Mouse (Mus musculus) cerebellum, adult 11-12 months (tissue): Measurements from ENCODE around the gene Hsd17b3.
"Not testable (repeated sequence)": the region's sequence is repeated elsewhere in the genome, so short reads cannot be mapped to it uniquely, and the experiment has no call there.

Experiments used
- DNase-seq: peaks from one replicate; pipeline ENCODE4 v3.0.0; 2022

The Hsd17b3 gene

DNA sequence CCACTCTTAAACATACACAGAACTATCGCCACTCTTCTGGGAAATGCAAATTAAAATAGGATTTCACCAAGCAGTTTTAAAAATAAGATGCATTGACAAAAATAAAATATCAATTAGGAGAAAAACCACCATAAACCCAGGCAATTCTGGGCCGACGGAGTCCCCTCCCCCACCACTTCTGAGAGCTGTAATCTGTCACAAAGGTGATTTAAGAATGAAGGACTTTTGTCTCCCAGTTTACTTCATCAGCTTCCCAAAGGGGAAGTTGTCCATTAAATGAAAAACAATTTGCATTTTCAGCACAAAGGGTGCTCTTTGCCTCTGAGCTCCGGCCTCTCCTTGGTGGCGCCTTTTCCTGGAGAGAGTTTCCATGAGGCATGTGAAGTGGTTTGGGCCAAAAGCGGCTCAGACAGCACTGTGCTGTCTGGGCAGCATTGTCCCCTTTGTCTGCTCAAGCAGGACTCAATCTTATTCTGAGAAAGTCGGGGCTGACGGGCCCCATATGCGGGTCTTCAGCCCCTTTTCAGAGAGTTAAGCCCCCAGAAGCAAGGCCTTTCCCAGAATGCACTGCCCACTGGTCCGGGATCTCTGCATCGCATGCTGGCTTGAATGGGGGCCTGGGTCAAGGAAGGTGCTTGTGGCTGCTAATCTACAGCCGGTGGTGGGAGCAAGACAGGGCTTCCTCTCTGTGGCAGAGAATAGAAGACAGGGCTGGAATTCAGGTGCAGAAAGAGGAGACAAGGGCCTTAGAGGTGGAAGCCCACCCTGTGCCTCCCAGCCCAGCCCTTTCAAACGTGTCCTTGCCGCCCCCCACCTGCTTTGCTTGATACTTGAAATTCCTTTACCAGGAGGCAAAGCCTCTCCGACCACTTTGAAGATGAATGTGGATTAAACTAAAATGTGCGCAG lies 7.8 kb downstream of the Hsd17b3 start:
- no peak for DNase-seq

DNA sequence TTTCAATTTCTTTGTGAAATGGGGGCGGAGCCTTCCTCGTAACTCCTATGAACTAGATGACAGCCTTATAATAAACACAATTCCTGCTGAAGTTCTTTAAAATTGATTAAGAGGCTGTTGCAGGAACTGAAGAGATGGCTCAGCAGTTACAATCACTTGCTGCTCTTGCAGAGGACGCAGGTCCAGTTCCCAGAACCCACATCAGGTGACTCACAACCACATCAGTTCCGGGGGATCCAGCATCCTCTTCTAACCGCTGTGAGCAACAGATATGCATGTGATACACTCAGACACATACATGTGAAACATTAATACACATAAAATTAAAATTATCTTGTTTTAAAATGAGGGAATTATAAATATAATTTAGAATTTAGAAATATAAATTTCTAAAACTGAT lies 11.4 kb downstream of the Hsd17b3 start:
- DNase-seq: no peak

DNA sequence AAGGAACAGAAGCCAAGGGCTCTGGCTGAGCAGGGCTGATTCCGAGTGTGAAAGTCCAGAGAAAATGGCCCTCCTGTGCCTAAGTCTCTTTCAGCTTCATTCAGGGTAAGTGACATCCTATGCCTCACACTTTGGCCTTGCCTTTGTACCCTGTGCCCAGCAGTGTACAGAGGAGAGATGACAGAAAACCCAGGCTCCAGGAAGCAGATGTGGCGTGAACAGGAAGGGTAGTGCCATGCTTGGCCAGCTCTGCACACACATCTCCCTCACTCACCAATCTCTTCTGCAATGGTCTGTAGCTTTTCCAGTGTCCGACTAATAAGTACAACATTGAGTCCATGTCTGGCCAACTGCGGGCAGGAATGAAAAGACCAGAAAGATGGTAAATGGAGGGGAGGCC lies 13.0 kb downstream of the Hsd17b3 start:
- no peak for DNase-seq

DNA sequence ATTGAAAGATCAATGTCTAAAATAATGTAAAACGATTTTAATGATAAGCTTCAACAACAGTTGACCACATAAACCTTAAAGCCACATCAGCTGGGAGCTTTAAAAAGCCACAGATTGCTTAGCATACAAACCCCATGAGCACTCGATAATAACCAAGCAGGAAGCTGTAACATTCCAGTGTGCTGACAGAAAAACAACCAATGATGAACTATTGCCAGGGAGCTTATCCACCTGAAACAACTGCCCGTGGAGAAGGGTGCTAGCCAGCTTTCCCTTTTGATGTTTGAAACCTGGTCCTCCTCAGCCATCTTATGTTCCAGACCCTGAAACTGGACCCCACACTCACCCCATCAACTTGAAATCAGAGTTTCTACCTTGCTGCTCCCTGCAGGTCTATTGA lies 22.4 kb downstream of the Hsd17b3 start:
- no peak for DNase-seq

DNA sequence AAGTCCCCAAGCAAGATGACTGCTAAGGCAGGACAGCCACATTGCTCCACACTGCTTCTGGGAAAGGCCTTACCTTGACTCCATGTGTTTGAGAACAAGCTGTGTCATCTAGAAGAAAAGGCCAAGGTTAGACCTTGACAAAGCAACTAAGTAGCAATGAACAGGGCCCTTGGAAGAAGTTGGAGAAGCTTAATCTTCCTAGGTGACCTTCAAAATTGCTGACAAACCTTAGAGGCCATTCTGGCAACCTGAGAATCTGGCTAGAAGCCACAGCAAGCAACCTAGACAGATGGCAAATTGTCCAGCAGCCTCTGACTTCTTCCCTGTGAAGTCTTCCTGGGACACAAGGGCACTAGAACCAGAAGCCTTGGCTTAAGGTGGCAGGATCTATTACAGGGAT lies 24.8 kb downstream of the Hsd17b3 start:
- no peak for DNase-seq

DNA sequence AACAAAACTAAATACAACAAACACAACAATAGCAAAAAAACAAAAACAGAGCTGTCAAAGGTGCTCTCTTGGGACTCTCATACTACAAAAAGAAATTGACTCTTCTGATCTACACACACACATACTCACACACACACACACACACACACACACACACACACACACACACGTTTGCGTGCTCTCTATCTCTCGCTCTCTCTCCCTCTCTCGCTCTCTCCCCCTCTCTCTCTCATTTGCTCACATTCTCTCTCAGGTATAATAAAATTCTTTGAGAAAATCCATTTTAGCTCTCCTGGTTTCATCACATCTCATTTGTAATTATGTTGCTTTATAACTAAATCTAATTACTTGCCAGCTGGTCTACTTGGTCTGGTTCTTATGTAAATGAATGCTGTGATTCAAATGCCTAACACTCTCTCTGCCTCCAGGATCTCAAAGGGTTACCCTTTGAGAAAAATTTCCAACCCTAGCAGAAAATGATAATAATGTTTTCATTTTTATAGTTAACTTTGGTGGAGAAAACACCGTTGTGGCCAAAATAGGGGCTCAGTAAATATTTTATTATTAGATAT lies 28.0 kb downstream of the Hsd17b3 start:
- no peak for DNase-seq

DNA sequence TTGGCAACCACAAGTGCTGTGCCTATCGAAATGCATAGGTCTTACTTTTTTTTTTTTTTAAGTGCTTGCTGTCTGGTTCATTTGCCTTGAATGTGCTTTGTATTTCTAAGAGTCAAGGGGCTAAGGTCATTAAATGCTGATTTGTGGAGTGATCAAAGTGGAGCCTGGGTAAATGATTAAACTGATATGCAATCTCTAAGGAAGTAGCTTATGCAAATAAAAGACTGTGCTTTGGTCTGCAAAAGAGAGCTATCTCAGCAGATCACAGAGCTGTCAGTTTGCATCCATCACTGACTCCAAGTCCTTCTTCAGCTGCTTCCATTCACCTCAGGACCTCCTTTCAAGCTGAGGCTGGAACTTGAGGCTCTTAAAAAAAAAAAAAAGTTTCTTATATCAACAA lies 35.1 kb downstream of the Hsd17b3 start:
- DNase-seq: no peak

DNA sequence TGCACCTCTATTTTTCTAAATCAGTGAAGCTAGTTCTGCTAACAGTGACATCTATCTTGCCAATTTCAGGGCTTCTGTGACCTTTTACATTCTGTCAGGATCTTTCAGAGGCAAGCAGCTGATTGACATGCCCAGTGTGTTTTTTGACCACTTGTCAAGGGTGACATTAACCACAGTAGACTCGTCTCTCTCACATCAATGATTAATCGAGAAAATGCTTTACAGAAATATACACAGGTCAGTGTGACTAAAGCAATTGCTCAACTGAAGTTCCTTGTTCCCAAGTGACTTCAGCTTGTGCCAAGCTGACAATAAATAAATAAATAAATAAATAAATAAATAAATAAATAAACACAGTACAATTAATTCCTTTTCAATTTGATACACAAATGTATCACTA lies 36.7 kb downstream of the Hsd17b3 start:
- DNase-seq: not testable (repeated sequence)

DNA sequence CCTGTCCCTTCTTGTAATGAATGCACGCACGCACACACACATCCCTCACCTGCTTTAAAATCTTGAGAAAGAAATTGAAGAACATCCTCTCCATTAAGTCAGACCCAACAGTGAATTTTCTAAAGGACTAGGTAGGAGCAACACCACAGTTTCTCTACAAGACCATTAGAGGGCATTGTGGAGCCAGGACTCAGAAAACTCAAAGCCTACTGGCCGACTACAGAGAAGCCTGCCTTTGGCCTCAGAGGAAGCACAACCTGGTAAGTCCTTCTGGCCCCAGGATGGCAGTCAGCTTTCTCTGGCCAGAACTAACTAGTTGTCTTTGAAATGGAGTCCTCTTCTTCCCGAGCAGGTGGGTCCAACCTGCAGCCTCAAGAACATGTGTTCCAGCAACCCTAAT lies 38.1 kb downstream of the Hsd17b3 start:
- no peak for DNase-seq

DNA sequence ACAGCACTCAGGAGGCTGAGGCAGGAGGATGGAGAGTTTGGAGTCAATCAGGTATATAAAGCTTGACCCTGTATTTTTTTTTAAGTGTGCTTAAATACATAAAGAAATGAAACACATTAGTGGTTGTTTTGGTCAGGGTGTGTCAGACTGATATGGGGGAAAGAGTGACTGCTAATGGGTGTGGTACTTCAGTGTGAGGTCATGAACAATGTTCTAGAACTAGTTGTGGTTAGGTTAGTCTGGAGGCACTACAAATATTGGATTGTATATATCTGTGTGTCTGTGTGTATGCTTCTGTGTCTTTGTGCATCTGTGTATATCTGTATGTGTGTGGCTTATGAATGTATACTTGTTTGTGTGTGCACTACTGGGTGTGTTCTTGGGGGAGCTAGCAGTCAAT lies 39.5 kb downstream of the Hsd17b3 start:
- DNase-seq: no peak

DNA sequence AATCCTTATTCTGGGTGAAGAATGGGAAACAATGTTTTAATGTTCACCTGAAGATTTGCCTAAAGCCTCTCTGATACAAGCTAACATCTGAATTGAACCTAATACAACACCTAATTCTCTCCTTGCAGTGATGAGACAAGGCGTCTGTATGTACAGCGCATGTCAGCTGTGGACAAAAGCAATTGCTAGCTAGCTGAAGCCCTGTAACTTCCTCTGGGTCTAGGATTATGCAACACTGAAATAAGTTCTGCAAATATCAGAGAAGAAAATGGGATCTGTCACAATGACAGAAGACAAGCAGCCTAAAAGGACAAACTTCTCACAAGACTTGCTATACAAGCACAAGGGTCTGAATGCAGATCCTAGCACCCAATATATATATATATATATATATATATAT lies 40.6 kb downstream of the Hsd17b3 start:
- DNase-seq: no peak

DNA sequence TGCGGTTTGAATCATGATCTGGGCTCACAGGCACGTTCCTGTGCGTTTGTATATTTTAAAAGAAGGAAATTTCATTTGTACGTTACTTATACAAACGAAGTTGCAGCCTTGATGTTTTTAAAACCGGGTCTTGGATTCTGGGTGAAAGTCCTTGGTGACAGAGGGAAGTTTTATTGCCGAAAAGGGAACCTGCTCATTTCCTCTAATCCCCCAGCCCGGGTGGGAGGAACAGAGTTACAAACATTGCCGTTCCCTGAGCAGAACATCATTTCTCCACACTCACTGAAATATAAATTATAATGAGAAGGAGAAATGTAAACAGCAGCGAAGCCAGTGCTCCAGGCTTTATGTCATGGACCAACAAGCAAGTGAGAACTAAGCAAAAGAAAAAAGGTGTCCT lies 49.1 kb downstream of the Hsd17b3 start:
- DNase-seq: no peak

DNA sequence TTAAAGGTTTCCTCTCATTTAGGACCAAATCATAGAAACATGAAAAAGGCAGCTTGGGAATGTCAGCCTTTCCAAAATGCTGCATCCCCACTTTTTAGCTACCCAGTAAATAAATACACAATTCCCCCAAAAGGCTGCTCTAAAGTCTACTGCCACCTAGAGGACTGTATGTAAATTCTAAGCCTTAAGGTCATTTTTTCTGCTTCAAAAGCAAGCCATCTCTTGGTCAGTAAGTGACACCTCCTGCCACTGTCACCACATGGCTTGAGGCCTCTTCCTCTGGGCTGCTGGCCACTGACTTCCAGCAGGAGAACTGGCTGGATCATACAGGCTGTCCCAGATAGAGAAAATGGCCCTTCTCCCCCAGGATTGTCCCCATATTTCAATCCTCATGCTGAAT lies 50.9 kb downstream of the Hsd17b3 start:
- DNase-seq: peak; percentile 28

DNA sequence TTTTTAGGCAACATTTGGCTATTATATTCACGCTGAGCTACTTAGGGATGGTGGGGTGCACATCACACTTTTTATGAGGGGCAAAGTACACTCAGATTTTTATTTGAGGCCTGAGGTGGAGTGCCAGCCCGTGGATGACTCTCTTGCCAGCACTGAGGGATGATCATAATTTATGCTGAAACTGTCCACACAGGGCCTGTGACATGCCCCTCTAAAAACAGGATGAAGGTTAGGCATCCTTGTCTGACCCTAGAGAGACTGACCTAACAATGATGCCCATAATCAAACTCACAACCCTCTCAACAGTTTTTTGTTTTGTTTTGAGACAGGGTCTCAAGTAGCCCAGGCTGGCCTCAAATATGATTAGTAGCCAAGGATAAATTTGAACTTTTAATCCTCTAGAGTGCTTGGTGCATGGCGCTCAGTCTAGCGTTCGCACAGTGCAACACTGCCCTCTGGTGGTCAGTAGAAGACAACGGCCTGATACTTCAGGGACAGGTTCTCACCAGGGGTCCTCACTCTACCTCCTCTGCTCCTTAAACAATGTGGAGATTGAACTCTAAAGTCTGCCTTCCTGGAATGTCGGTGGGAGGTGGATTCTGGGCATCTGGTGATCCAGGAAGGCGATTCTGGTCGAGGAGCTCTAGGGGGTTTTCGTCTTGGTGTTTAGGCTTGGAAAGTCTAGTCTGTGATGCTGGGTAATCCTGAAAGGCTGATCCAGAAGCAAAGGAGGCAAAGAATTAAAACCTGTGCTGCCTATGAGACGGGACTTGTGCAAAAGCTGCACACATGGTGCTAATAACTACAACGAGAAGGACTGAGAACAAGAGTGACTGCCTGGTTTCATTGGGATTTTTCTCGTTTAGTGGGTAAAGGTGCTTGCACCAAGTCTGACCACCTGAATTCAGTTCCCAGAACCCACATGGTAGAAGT lies 52.7 kb downstream of the Hsd17b3 start:
- peak; percentile 54 for DNase-seq

DNA sequence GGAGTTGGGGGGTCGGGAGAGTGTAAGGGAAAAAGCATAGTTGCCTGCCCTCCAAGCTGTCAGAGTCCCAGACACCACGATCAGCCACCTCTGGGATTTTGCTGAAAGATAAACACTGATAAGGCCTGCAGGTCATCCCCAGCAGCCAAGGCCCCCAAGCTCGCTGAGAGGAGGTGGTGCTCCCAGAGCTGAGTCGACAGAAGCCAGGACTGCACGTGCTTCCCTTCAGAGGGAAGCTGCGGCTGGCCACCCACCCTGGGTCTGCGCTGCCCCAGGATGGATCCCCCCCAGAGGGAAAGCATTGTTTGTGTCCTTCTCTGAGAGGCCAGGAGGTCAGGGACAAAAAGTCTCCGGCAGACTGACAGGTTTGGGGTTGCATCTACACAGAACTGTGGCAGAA lies 54.0 kb downstream of the Hsd17b3 start:
- no peak for DNase-seq

DNA sequence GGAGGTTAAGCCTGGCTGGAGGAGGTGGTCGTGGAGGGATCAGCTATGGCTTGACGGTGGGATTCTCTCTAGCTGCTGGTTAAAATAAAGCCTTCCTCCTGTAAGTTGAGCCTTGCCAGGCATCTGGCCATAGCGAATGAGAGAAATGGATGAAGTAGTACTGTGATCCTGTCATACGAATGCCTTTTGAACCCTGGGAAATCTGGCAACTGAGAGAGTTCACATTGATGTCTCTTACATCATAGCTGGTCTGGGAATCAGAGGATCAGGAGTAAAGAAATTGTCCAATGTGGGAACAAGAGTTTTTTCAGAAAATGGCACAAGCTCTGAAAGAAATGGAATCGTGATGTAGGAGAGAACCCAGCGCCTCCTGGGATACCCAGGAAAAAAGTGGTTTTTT lies 55.1 kb downstream of the Hsd17b3 start:
- DNase-seq: no peak

DNA sequence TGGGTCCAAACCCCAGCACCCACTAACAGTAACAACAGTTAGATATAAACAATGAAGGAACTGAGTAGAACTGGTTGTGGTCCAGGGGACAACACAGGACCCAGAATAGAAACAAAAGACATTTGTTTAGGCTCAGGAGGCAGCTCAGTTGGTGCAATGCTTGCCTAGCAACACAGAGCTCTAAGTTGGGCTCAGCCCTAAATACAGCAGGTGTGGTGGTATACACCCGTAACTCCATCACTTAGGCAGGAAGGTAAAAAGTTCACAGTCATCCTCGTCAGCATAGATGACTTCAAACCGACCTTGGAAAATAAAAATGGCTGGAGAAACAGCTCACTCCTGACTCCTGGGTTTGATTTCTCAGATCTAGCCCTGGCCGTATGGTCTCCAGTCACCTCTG lies 55.8 kb downstream of the Hsd17b3 start:
- DNase-seq: no peak

DNA sequence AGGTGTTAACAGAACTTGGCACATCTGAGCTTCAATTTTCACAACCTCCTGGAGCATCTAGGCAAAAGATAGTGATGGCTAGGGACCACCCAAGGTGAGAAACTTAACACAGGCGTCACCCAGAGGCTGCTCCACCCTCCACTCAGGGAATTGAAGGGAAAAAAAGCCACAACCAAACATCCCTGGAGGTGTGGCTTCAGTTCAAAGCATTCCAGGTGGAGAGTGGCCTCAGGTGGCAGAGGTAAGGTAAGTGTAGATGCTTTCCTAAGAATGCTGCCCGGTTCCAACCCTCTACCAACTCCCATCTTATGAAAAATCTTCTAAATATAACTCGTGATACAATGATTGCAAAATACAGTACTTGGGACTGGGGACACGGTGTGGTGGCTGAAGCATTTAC lies 57.8 kb downstream of the Hsd17b3 start:
- no peak for DNase-seq

DNA sequence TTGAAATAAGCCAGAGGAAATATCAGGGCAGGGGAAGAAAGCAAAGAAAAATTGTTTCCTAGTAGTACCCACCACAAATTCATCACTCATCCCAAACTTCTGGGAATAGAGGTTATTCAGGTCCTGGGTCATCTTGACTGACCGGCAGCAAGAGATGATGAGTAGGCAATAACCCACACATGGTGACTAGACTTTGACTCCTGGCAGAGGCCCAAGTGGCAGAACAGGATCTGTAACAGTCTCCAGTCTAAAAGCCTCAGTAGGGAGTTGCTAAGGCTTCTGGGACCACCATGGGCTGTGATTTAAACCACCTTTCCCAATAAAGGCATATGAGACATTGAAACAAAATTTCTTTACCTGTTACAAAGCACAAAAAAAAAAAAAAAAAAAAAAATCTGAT lies 58.2 kb downstream of the Hsd17b3 start:
- no peak for DNase-seq

DNA sequence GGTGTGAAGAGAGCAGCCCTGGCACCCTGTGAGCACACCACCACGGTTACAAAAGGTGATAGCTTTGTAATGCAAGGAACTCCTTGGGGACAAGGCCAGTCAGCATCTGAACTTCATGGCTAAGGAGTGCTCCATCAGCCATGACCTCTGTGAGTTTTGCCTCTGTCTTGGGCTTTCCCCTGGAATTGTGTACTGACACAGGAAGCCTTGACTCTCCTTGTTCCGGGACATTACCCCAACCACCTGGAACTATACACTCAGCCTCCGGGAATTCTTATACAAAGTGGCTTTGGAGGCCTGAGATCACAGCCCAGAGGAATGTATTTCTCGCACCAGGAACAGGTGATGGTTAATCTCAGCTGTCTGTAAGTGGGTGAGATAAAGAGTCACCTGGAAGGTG lies 64.2 kb downstream of the Hsd17b3 start:
- no peak for DNase-seq

DNA sequence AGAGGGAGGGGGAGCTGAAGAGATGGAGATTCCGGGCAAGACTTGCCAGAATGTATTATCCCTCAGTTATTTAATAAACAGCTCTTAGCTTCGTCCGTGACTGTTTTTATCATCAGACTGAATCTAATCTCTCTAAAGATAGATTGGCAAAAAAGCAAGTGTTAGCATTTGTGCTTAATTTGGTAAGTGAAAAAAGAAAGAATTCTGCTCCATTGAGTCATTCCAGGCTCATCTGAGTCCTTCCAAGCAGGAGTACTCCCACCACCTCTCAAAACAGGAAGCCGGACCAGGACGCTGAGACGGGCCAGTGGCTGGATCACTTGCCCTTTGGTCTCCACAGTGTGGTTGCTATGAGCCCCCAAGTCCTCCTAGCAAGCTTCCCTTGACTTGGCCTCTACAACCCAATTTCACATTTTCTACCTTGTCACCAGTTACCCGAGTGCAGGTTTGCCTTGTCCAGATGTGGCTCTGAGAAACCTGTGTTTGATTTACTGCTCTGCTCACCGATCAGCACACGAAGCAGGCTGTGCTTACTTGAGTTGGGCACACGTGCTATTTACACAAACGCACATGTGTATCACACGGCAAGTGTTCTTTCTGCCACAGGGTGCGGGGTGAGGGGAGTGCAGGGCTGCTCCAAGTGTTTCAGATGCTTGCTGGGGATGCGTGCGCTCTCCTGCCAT lies 66.1 kb downstream of the Hsd17b3 start:
- DNase-seq: no peak

DNA sequence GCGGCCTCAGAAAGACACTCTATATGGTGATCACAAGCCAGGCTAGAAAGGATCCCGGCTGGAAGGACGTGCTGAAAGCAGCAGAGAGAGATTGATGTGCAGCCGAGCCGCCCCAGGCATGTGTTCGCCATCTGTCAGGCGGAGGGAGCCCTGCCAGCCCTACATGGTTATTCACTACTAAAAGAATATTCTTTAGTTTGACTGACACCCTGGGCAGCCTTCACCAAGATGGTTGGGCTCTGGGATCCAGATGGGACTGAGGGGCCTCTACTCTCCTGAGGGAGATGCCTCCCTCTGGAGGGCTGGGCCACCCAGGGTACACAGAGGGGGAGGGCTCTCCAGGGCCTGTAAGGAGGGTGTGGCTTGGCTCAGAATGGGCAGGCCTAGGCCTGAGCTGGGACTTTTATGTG lies 68.1 kb downstream of the Hsd17b3 start:
- DNase-seq: peak; percentile 85

DNA sequence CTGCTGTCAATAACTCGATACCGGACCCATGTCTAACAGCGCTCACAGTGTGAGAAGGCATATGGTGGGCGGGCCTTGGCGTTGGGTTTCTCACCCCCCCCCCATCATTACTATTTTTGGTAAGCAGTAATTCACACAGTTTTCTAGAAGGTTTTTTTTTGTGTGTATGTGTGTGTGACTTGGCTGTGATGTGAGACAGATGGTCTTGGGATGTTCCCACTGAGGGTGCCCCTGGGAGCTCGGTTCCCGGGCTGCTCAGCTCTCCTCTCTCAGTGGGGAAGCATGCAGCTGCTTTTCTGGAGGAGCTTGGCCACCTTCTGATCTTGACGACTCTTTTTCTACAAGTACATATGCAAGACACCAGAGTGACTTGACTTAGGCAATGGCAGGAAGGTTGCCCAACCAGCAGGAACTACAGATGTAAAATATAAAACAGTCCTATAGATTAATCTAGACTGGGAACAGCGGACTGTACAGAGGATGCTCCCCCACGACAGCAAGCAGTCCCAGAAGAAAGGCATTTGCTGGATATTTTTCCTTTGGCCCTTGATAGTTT lies 70.4 kb downstream of the Hsd17b3 start:
- DNase-seq: no peak
